8 mouse cellular contexts compared by ENCODE assay signal in the genomic region with DNA sequence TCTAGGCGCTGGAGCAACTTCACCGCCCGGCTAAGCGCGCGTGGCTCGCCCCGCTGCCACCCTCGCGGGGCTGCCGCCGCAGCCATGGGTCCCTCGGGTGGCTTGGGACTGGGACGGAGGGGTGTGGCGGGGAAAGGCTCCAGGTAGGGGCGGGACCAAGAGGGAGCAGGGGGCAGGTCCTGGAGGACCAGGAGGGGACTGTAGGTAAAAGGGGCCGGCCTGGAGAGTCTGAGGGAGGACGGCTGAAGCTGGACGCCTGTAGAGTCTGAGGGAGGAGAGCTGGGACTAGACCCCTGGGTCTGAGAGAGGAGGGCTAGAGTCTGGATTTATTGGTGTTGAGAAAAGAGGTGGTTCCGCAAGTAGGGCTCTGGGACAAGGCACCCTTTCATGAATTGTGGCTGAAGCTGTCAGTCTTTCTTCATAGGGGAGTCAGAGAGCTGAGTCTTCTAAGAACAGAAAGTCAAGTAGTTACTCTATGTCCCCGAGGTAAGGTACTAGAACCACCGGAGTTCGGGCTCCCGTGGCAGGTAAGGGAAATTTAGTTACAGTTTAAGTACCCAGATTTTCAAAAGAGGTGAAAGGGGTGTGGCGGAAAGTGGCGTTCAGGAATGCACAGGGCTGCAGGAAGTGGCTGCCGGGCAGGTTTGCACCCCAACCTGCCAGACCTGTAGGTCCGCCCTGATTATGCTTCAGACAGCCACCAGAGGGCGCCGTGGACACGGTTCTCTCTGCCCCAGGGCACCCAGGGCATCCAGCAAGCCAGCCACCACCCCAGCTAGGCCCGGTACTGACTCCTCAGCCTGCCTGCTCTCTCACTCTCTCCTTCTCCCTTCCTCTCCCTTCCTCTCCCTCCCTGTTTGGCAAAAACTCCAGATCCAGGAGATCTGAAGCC. TPM values are rescaled to one million over a fixed set of nuclear protein-coding genes. Genes with fewer than 3 reads are reported as not detected.
DNase-seq lines count a peak whose midpoint lies in the region; ATAC-seq and TF ChIP-seq lines count a peak whose summit lies in the region.

Gene Cblc, minus strand, starts transcription at position 113 of the 892 bp plus-strand sequence.

- H3K4me1 ChIP-seq in embryonic facial prominence, embryonic 12.5 days, result no peaks in the 10 kb centered on the region
- peaks cover 7% of the 10 kb centered on the region; the same call in 1 of the 2 replicates for H3K4me1 ChIP-seq in heart, embryonic 10.5 days
- H3K4me1 ChIP-seq in kidney, embryonic 14.5 days (ENCODE audit: control insufficient read depth, insufficient read depth, low read length), result no peaks in the 10 kb centered on the region
- no peaks in the 10 kb centered on the region for H3K4me1 ChIP-seq in lung, embryonic 14.5 days (ENCODE audit: insufficient read depth)

- no peak within 1 kb of the TSS for H3K9ac ChIP-seq in embryonic facial prominence, embryonic 12.5 days
- H3K9ac ChIP-seq in kidney, embryonic 14.5 days (ENCODE audit: low read depth, low read length), result peak within 1 kb of the TSS; percentile 47
- peak within 1 kb of the TSS; percentile 47 for H3K9ac ChIP-seq in lung, embryonic 14.5 days

- H3K4me3 ChIP-seq in embryonic facial prominence, embryonic 12.5 days, result peak within 1 kb of the TSS; percentile 20; the same call in 1 of the 2 replicates
- peak within 1 kb of the TSS; percentile 44 for H3K4me3 ChIP-seq in heart, embryonic 10.5 days
- H3K4me3 ChIP-seq in kidney, embryonic 14.5 days (ENCODE audit: low read length), result peak within 1 kb of the TSS; percentile 34
- peak within 1 kb of the TSS; percentile 38 for H3K4me3 ChIP-seq in lung, embryonic 14.5 days (ENCODE audit: low read depth, low read length)

- H3K27me3 ChIP-seq in embryonic facial prominence, embryonic 12.5 days, result peaks cover 27% of the 10 kb centered on the region
- H3K27me3 ChIP-seq in heart, embryonic 10.5 days (ENCODE audit: insufficient read depth, poor library complexity, severe bottlenecking), result peaks cover 43% of the 10 kb centered on the region
- H3K27me3 ChIP-seq in kidney, embryonic 14.5 days (ENCODE audit: control insufficient read depth, insufficient read depth, low read length), result peaks cover 11% of the 10 kb centered on the region
- peaks cover 18% of the 10 kb centered on the region for H3K27me3 ChIP-seq in lung, embryonic 14.5 days (ENCODE audit: insufficient read depth, low read length)

- DNase-seq in CD4-positive, CD25-positive, alpha-beta regulatory T cell, adult 2 months (ENCODE audit: low read depth, low spot score), result peak; percentile 94
- DNase-seq in adrenal gland, adult (ENCODE audit: inconsistent age in 2 of 2, low spot score in 1 of 2), result peak; percentile 84 to 93
- DNase-seq in heart, embryonic 10.5 days (ENCODE audit: low spot score), result peak; percentile 83
- DNase-seq in lung, embryonic 14.5 days, result peak; percentile 84
- peak; percentile 58 for DNase-seq in ovary, postnatal 10 days (ENCODE audit: low spot score)
- peak; percentile 88 for DNase-seq in thymus, postnatal 36 days

- peak within 1 kb of the TSS; percentile 39 for H3K4me2 ChIP-seq in embryonic facial prominence, embryonic 12.5 days (replicated peaks)
- H3K4me2 ChIP-seq in kidney, embryonic 14.5 days (replicated peaks; ENCODE audit: low read depth, low read length), result peak within 1 kb of the TSS; percentile 43
- H3K4me2 ChIP-seq in lung, embryonic 14.5 days, result peak within 1 kb of the TSS; percentile 57

- peak; percentile 61; the same call in 1 of the 2 replicates for ATAC-seq in embryonic facial prominence, embryonic 12.5 days (ENCODE audit: insufficient number of reproducible peaks, insufficient read depth, low FRiP score, low TSS enrichment)
- ATAC-seq in kidney, embryonic 14.5 days (ENCODE audit: low FRiP score, low TSS enrichment), result peak; percentile 88
- peak; percentile 92 for ATAC-seq in lung, embryonic 14.5 days (ENCODE audit: insufficient read depth)

- peak; percentile 89 for TF ChIP-seq CTCF in lung, embryonic 14.5 days (IDR thresholded peaks at IDR 0.05; ENCODE audit: low read depth)

- WGBS in embryonic facial prominence, embryonic 12.5 days, result 2% methylated on average over 32 of the region's 32 CpGs
- WGBS in heart, embryonic 10.5 days, result 3% methylated on average over 32 of the region's 32 CpGs
- WGBS in kidney, embryonic 14.5 days, result under 1% methylated on average over 32 of the region's 32 CpGs
- WGBS in lung, embryonic 14.5 days, result 4% methylated on average over 32 of the region's 32 CpGs

- no peaks in the 10 kb centered on the region for H3K9me3 ChIP-seq in embryonic facial prominence, embryonic 12.5 days
- H3K9me3 ChIP-seq in heart, embryonic 10.5 days, result no peaks in the 10 kb centered on the region
- no peaks in the 10 kb centered on the region for H3K9me3 ChIP-seq in kidney, embryonic 14.5 days (ENCODE audit: control insufficient read depth, low read length)
- H3K9me3 ChIP-seq in lung, embryonic 14.5 days (ENCODE audit: low read depth, low read length), result no peaks in the 10 kb centered on the region

- H3K36me3 ChIP-seq in embryonic facial prominence, embryonic 12.5 days, result no peaks in the 10 kb centered on the region
- H3K36me3 ChIP-seq in heart, embryonic 10.5 days, result no peaks in the 10 kb centered on the region
- H3K36me3 ChIP-seq in kidney, embryonic 14.5 days (ENCODE audit: control insufficient read depth, insufficient read depth, low read length), result no peaks in the 10 kb centered on the region
- no peaks in the 10 kb centered on the region for H3K36me3 ChIP-seq in lung, embryonic 14.5 days (ENCODE audit: insufficient read depth)

- H3K27ac ChIP-seq in embryonic facial prominence, embryonic 12.5 days, result 0 out of 2 replicates have a peak within 1 kb of the TSS, but pooled peaks have one; percentile 2
- H3K27ac ChIP-seq in heart, embryonic 10.5 days, result 0 out of 2 replicates have a peak within 1 kb of the TSS, but pooled peaks have one; percentile 52
- peak within 1 kb of the TSS; percentile 65 for H3K27ac ChIP-seq in kidney, embryonic 14.5 days (ENCODE audit: low read depth, low read length)
- H3K27ac ChIP-seq in lung, embryonic 14.5 days (ENCODE audit: low read depth), result peak within 1 kb of the TSS; percentile 78

RNA-seq across cellular contexts. Expression of gene Cblc, which starts in this region (rescaled TPM):
- 4.4 and 4.8 TPM in 2 replicates for polyA plus RNA-seq in embryonic facial prominence, embryonic 12.5 days (2016; fragmentation: Nextera tagmentation; extraction: Ambion mirVana)
- polyA plus RNA-seq in heart, embryonic 10.5 days (2016; fragmentation: Nextera tagmentation; extraction: Ambion mirVana), result 1.1 and 1.2 TPM in 2 replicates
- polyA plus RNA-seq in kidney, embryonic 14.5 days (2014; fragmentation: Nextera tagmentation; extraction: Ambion mirVana), result 4.7 and 7.3 TPM in 2 replicates
- 6.8 and 10.2 TPM in 2 replicates for polyA plus RNA-seq in lung, embryonic 14.5 days (2014; fragmentation: Nextera tagmentation; extraction: Ambion mirVana)

Comparison
In these comparisons a context has a peak if more than half of its experiments do, and no peak if none do; other contexts are left out.
1. Peak in every context shown above with its lines: DNase-seq, ATAC-seq, H3K4me3 ChIP-seq and H3K27ac ChIP-seq.
2. H3K27ac ChIP-seq: peak in every context shown above with its lines; median percentile 78 in lung, embryonic 14.5 days; 65 in kidney, embryonic 14.5 days; 52 in heart, embryonic 10.5 days; 2 in embryonic facial prominence, embryonic 12.5 days.